Comparison of ENCODE assay signal across 9 mouse cellular contexts in the genomic region with DNA sequence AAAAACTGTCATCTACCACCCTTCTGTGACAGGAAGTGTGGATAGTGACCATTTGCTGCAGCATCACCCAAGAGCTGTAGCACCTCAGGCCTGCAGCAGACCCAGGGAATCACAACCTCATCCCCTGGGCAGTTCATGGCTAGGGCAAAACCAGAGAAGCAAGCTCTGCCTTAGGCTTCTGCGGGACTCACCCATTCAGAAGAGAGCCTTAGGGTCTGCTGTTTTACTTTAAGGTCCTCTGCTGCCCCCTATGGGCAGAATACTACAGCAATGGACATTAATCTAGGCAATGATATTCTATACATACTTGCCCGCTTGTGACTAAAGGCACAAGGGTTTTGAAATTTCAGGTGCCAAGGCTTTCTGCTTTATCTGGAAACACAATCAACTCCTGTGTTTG. TPM values are rescaled to one million over a fixed set of nuclear protein-coding genes. Genes with fewer than 3 reads are reported as not detected.
A peak's percentile ranks its signal among the peaks of the same experiment; 100 is the strongest.
DNase-seq lines count a peak whose midpoint lies in the region; ATAC-seq lines count a peak whose summit lies in the region.
"Had no signal": no experiment of that assay in that cellular context is flagged by ENCODE, and none has a peak within 500 bp of the region (broad histone marks: within the 10 kb centered on the region; RNA-seq: fewer than 3 reads in every experiment).

No protein-coding gene starts in this region.

- no peak overlapping the region for H3K4me3 ChIP-seq in midbrain, embryonic 14.5 days (replicated peaks; ENCODE audit: low read depth, low read length)
- H3K4me3 ChIP-seq: myocyte had no signal

- H3K4me2 ChIP-seq in midbrain, embryonic 14.5 days (ENCODE audit: low read length), result no peak overlapping the region

- H3K9me3 ChIP-seq in midbrain, embryonic 14.5 days (ENCODE audit: control insufficient read depth, low read length), result no peaks in the 10 kb centered on the region

- peak; percentile 69 for DNase-seq in gastrocnemius, adult 18-20 months (ENCODE audit: low spot score)
- no peak for DNase-seq in gastrocnemius, postnatal 25 days
- peak; percentile 94 to 95 for DNase-seq in cerebellum, postnatal 10 days
- DNase-seq in frontal cortex, postnatal 14 days (ENCODE audit: low spot score in 2 of 2), result peak; percentile 14 to 80
- DNase-seq in kidney, adult 11 months, result peak; percentile 32
- peak; percentile 93 to 94 for DNase-seq in left cerebral cortex, postnatal 14 days (ENCODE audit: low spot score in 2 of 2)
- peak; percentile 96 for DNase-seq in midbrain, embryonic 14.5 days
- peak; percentile 41 to 63 for DNase-seq in spleen, postnatal 36 days (ENCODE audit: low spot score in 2 of 2)

- no peaks in the 10 kb centered on the region for H3K27me3 ChIP-seq in midbrain, embryonic 14.5 days (ENCODE audit: control insufficient read depth, insufficient read depth, low read length)

- intact Hi-C loops in left cerebral cortex, postnatal 14 days (cut with DNase I), result loop anchor here (1.0 to 5.0 kb wide), 2 partner anchors 160 to 332 kb away; a partner anchor contains a TSS

- no peaks in the 10 kb centered on the region for H3K36me3 ChIP-seq in midbrain, embryonic 14.5 days (ENCODE audit: control insufficient read depth, insufficient read depth, low read length)

- H3K4me1 ChIP-seq in midbrain, embryonic 14.5 days (ENCODE audit: control insufficient read depth, insufficient read depth, low read length), result no peaks in the 10 kb centered on the region

- ATAC-seq in midbrain, embryonic 14.5 days (ENCODE audit: low FRiP score, low TSS enrichment), result peak; percentile 60

- no peak overlapping the region for H3K27ac ChIP-seq in midbrain, embryonic 14.5 days (replicated peaks; ENCODE audit: low read depth, low read length)

- 11% methylated on average over 2 of the region's 2 CpGs for WGBS in midbrain, embryonic 14.5 days

- no peak overlapping the region for H3K9ac ChIP-seq in midbrain, embryonic 14.5 days (replicated peaks; ENCODE audit: low read length)

RNA-seq across cellular contexts. Expression of a gene that starts 54.4 kb away (rescaled TPM):
- under 1 TPM; 0.27 to 0.31 TPM for total RNA-seq in gastrocnemius, adult 18-20 months (2021)
- under 1 TPM; 0.67 to 0.95 TPM for total RNA-seq in gastrocnemius, postnatal 25 days (2021)
- 10 to 100 TPM; 61.0 to 62.1 TPM for total RNA-seq in left cerebral cortex, postnatal 14 days (2021)
- 76.5 and 82.4 TPM in 2 replicates for polyA plus RNA-seq in midbrain, embryonic 14.5 days (2014; fragmentation: Nextera tagmentation; extraction: Ambion mirVana)

Comparison
In these comparisons a context has a peak if more than half of its experiments do, and no peak if none do; other contexts are left out.
1. RNA of a gene that starts 54.4 kb away (total RNA-seq): 61.0 to 62.1 TPM in left cerebral cortex, postnatal 14 days; 0.67 to 0.95 TPM in gastrocnemius, postnatal 25 days and 0.27 to 0.31 TPM in gastrocnemius, adult 18-20 months; every median in the first group is over 10 times any median in the second.